Mouse (Mus musculus) thymus, postnatal 0 days (tissue): ENCODE results near the gene Klk1b4. TPM values are rescaled to one million over a fixed set of nuclear protein-coding genes. Genes with fewer than 3 reads are reported as not detected.

Experiments
- DNase-seq: peaks from one replicate; pipeline ENCODE4 v3.0.0-alpha.2; 2015; ENCODE audit warnings: low spot score
- polyA plus RNA-seq: library from polyadenylated mRNA; unstranded; fragments of >200 nt; fragmentation: Nextera tagmentation; extraction: Ambion mirVana; gene quantifications from 2 replicates; pipeline ENCODE4 v1.2.1, GENCODE M21; 2015

Gene Klk1b4
- polyA plus RNA-seq, 1 experiment from 2014 or later: 0.33 TPM

DNA sequence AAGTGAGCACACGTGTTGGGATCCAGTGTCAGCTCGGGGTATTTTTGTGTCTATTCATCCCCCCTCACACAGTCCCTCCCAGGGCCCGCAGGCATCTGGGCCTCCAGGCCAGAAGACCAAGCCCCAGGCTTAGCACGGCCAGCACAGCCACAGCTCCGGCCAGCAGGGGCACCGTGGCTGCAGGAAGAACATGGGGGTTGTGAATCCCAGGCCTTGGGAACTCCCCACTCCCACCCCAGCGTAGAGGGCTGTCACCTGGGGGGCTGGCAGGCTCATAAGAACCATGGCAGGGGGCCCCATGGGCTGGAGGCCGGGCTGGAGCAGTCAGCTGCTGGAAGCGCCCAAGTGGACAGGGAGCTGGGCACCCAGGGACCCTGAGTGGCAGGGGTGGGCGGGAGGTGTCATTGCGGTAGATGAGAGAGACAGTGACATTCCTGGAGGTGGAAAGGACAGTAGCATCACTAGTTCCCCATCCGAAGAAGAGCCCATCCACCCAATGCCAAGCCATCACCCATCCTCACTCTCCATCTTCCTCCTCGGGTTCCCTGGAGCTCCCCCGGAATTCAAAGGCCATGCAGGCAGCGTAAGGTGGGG lies 45.9 kb downstream of the Klk1b4 start:
- DNase-seq: no peak

DNA sequence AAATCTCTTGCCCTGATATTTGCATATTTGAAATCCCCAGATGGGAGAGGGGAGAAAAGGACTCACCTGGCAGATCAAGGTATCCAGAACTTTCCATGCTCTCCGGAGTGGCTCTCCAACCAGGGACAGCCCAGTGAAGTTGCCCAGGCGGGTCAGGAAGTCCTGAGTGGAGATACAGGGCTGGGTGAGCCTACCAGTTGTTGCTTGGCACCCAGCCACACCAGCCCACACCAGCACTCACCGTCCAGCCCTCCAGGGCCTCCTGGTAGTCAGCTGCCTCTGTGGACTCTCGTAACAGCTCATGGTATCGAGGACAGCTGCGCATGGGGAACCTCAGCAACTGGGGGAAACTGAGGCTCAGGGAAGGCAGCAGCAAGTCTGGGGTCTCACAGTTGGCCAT lies 47.7 kb downstream of the Klk1b4 start:
- DNase-seq: no peak

DNA sequence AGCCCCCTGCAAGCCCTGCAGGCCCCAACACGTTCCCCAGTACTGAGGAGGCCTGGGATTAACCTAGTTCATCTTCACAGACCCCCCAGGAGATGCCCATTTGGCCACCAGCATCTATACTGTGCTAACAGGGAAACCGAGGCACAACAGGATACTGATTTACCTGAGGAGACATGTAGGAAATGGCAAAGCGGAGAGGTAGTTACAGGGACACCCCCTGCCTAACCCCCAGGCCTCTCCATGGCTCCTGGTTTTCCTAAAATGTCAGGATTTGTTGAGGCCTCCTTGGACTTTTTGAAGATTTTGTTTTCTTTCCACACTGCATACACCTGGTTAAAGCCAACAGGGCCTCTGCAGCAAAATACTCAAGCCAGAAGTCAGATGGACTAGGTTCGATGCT lies 50.0 kb downstream of the Klk1b4 start, which contains the start of gene Acp4:
TSS of gene Acp4 (minus strand) at position 101 of the 400 bp plus-strand sequence.
- DNase-seq: no peak

- no peak for DNase-seq
Measured at GRCm38 (mm10) chr7:44260410-44260809, 53.2 kb downstream of the Klk1b4 start.

GRCm38 (mm10) chr7:44261147-44261546 lies 53.9 kb downstream of the Klk1b4 start, which contains the start of gene Gm15517:
TSS of gene Gm15517 (plus strand) at chr7:44261447.
- DNase-seq: no peak

Other genes with a start within 250 kb of the Klk1b4 start
- 0.38 and 0.42 TPM in 2 replicates for gene Klk1b1, start 240.7 kb upstream of the Klk1b4 start, polyA plus RNA-seq
- gene Klk1b9, start 231.4 kb upstream of the Klk1b4 start, polyA plus RNA-seq: 1.7 and 2.1 TPM in 2 replicates
- gene Klk1b11, start 211.6 kb upstream of the Klk1b4 start, polyA plus RNA-seq: 1.0 and 1.1 TPM in 2 replicates
- gene Klk1b26, start 195.3 kb upstream of the Klk1b4 start, polyA plus RNA-seq: 0.68 and 0.87 TPM in 2 replicates
- gene Klk1b27, start 155.1 kb upstream of the Klk1b4 start, polyA plus RNA-seq: 0.27 and 0.57 TPM in 2 replicates
- 0.53 TPM in 1 of 2 replicates, not detected in the other for gene Klk1b21, start 105.1 kb upstream of the Klk1b4 start, polyA plus RNA-seq
- gene Klk1b22, start 94.8 kb upstream of the Klk1b4 start, polyA plus RNA-seq: 0.80 and 1.1 TPM in 2 replicates
- 0.33 TPM in 2 replicates for gene Klk1b16, start 70.7 kb upstream of the Klk1b4 start, polyA plus RNA-seq
- gene Klk1b24, start 19.2 kb upstream of the Klk1b4 start, polyA plus RNA-seq: not detected in 2 replicates
- gene Klk1b3, start 9.2 kb upstream of the Klk1b4 start, polyA plus RNA-seq: 0.31 and 0.63 TPM in 2 replicates
- gene Klk1b5, start 8.5 kb downstream of the Klk1b4 start, polyA plus RNA-seq: 0.10 TPM in 1 of 2 replicates, not detected in the other
- gene Klk1, start 17.9 kb downstream of the Klk1b4 start, polyA plus RNA-seq: 2.2 and 3.8 TPM in 2 replicates
- not detected in 2 replicates for gene Gm36864, start 28.7 kb downstream of the Klk1b4 start, polyA plus RNA-seq
- gene 1700028J19Rik, start 39.3 kb downstream of the Klk1b4 start, polyA plus RNA-seq: 0.81 and 1.3 TPM in 2 replicates
- gene 2410002F23Rik, start 39.3 kb downstream of the Klk1b4 start, polyA plus RNA-seq: 76.8 and 86.3 TPM in 2 replicates
- 0.14 TPM in 2 replicates for gene Acp4, start 49.9 kb downstream of the Klk1b4 start, polyA plus RNA-seq
- not detected in 2 replicates for gene Gm15517, start 54.0 kb downstream of the Klk1b4 start, polyA plus RNA-seq
- gene Clec11a, start 99.5 kb downstream of the Klk1b4 start, polyA plus RNA-seq: 3.7 and 4.0 TPM in 2 replicates
- 0.14 and 0.29 TPM in 2 replicates for gene Shank1, start 102.8 kb downstream of the Klk1b4 start, polyA plus RNA-seq
- 0.26 and 0.38 TPM in 2 replicates for gene Syt3, start 176.7 kb downstream of the Klk1b4 start, polyA plus RNA-seq
- gene 1700008O03Rik, start 178.4 kb downstream of the Klk1b4 start, polyA plus RNA-seq: 0.59 and 0.90 TPM in 2 replicates
- 0.05 TPM in 1 of 2 replicates, not detected in the other for gene Lrrc4b, start 221.6 kb downstream of the Klk1b4 start, polyA plus RNA-seq